Mouse (Mus musculus) MEL (cell line): ENCODE measurements around the gene Ccng1.

ENCODE experiments used
- CTCF ChIP-seq, 3 experiments: IDR thresholded peaks in 2 of 3; conservative IDR thresholded peaks in 1 of 3; 2 replicates each; pipeline ENCODE4 v1.5.1; 2011 to 2012; ENCODE audit warnings: low read length in 3 of 3, low read depth in 2 of 3, mild to moderate bottlenecking in 2 of 3, improper control_type of control experiment in 1 of 3, inconsistent platforms in 1 of 3, mixed read lengths in 1 of 3, moderate library complexity in 1 of 3; ENCODE audit not compliant: control insufficient read depth in 1 of 3, insufficient read depth in 1 of 3, poor library complexity in 1 of 3, severe bottlenecking in 1 of 3
- ETS1 ChIP-seq: IDR thresholded peaks from 2 replicates; pipeline ENCODE4 v1.6.1; 2012; ENCODE audit warnings: low read depth, mild to moderate bottlenecking, inconsistent platforms, low read length, improper control_type of control experiment, moderate library complexity
- MAFK ChIP-seq: IDR thresholded peaks from 2 replicates; pipeline ENCODE4 v1.6.1; 2011; ENCODE audit warnings: low read depth, mild to moderate bottlenecking, low read length, improper control_type of control experiment, borderline replicate concordance
- POLR2A ChIP-seq, 2 experiments: IDR thresholded peaks; 2 replicates each; pipeline ENCODE4 v1.6.1; 2011 to 2012; ENCODE audit warnings: low read length in 2 of 2, mild to moderate bottlenecking in 2 of 2, control low read depth in 1 of 2, improper control_type of control experiment in 1 of 2, low read depth in 1 of 2, moderate library complexity in 1 of 2; ENCODE audit not compliant: control insufficient read depth in 1 of 2, insufficient read depth in 1 of 2, poor library complexity in 1 of 2

- TF ChIP-seq CTCF (IDR thresholded peaks at IDR 0.05 in 2 of 3, conservative IDR thresholded peaks at IDR 0.05 in 1 of 3; ENCODE audit: control insufficient read depth in 1 of 3, insufficient read depth in 1 of 3, low read depth in 2 of 3, low read length in 3 of 3, poor library complexity in 1 of 3, severe bottlenecking in 1 of 3), result peak; percentile 32 to 53 (median 35); a peak in 5 of 6 replicates
- no peak for TF ChIP-seq POLR2A (IDR thresholded peaks at IDR 0.05; ENCODE audit: control insufficient read depth in 1 of 2, insufficient read depth in 1 of 2, low read depth in 1 of 2, low read length in 2 of 2, poor library complexity in 1 of 2)
- TF ChIP-seq MAFK, result no peak
- no peak for TF ChIP-seq ETS1
Observed at GRCm38 (mm10) chr11:40715524-40715923, 39.6 kb downstream of the Ccng1 start.
